Mouse (Mus musculus): ENCODE measurements around the gene Ccdc171. TPM values are rescaled to one million over a fixed set of nuclear protein-coding genes. Genes with fewer than 3 reads are reported as not detected.

Gene Ccdc171
- polyA plus RNA-seq, 1 experiment from 2014 or later: 2.8 TPM

DNA sequence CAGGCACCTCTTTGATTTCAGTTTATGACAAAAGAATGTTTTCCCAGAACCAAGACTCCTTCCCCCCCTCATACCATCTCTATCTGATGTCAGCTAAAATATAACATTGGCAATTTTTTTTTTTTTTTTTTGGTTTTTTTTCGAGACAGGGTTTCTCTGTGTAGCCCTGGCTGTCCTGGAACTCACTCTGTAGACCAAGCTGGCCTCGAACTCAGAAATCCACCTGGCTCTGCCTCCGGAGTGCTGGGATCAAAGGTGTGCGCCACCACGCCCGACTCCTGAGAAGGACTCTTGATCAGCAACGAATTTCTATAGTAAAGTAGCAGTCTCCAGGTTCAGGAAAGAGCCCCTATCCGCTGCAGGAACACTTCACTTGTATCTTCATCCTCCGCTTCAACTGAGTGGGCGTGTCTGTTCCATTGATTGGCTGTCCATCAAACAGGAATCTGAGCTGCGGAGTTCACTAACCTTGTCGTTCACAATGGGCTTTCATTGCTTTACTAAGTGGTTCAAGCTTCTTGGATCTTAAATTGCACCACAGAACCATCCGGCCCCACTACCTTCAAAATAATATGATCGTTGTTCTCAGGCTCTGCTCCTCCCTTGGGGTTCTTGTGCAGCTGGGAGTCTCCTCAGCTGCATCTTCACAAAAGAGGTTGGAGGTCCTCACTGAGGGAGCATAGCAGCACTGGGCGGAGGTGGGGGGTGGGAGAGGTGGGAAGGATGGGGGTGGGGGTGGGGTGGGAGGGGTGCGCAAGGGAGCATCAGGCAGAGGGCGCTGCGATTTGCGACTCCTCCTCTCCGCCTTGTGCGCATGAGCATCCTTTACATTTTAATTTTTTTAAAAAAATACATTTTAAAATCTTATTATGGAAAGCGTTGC lies 24.9 kb upstream of the Ccdc171 start:
- no peak overlapping the region for H3K27ac ChIP-seq (ENCODE audit: low read depth)
- no peaks in the 10 kb centered on the region for H3K27me3 ChIP-seq (replicated peaks; ENCODE audit: control insufficient read depth, insufficient read depth, low read length)
- WGBS: 9% methylated on average over 22 of the region's 22 CpGs
- no peaks in the 10 kb centered on the region for H3K9me3 ChIP-seq (ENCODE audit: control insufficient read depth, low read length)
- H3K4me3 ChIP-seq (ENCODE audit: low read depth, low read length): peak overlapping the region; percentile 24
- H3K4me1 ChIP-seq (replicated peaks; ENCODE audit: control insufficient read depth, insufficient read depth, low read length): 0 out of 2 replicates have a peak, but pooled peaks cover 5% of the 10 kb centered on the region
- H3K9ac ChIP-seq (ENCODE audit: low read length): no peak overlapping the region
- H3K36me3 ChIP-seq (ENCODE audit: control insufficient read depth, insufficient read depth, low read length): no peaks in the 10 kb centered on the region
- ATAC-seq (replicated peaks; ENCODE audit: low FRiP score, low TSS enrichment, low read depth): 0 out of 2 replicates have a peak, but pooled peaks have one; percentile 36
- peak overlapping the region; percentile 49 for H3K4me2 ChIP-seq (ENCODE audit: low read length)
- peak; percentile 58 for DNase-seq (ENCODE audit: low spot score)

DNA sequence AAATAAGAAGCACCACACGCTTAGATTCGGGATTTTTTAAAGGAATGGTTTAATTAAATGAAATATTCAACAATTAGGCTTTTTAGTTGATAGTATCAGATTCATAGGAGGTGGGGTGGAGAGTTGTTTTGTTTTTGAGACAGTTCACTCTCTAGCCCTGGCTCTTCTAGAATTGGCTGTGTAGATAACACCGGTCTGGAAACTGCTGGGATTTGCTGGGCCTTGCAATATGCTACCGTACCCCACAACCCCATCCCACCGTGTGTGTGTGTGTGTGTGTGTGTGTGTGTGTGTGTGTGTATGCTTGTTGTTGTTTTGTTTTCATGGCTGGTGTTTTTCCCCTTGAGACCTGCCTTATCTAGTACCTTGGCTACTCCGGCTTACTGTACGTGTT lies 24.3 kb upstream of the Ccdc171 start:
- H3K4me1 ChIP-seq (replicated peaks; ENCODE audit: control insufficient read depth, insufficient read depth, low read length): 0 out of 2 replicates have a peak, but pooled peaks cover 5% of the 10 kb centered on the region
- H3K27ac ChIP-seq (ENCODE audit: low read depth): no peak overlapping the region
- no peaks in the 10 kb centered on the region for H3K36me3 ChIP-seq (ENCODE audit: control insufficient read depth, insufficient read depth, low read length)
- H3K4me3 ChIP-seq (ENCODE audit: low read depth, low read length): peak overlapping the region; percentile 24; the same call in 1 of the 2 replicates
- peak overlapping the region; percentile 49 for H3K4me2 ChIP-seq (ENCODE audit: low read length)
- no peaks in the 10 kb centered on the region for H3K9me3 ChIP-seq (ENCODE audit: control insufficient read depth, low read length)
- WGBS: 42% methylated on average over 7 of the region's 7 CpGs
- ATAC-seq (replicated peaks; ENCODE audit: low FRiP score, low TSS enrichment, low read depth) (no peak), DNase-seq (ENCODE audit: low spot score) (no peak)
- no peaks in the 10 kb centered on the region for H3K27me3 ChIP-seq (replicated peaks; ENCODE audit: control insufficient read depth, insufficient read depth, low read length)
- no peak overlapping the region for H3K9ac ChIP-seq (ENCODE audit: low read length)

DNA sequence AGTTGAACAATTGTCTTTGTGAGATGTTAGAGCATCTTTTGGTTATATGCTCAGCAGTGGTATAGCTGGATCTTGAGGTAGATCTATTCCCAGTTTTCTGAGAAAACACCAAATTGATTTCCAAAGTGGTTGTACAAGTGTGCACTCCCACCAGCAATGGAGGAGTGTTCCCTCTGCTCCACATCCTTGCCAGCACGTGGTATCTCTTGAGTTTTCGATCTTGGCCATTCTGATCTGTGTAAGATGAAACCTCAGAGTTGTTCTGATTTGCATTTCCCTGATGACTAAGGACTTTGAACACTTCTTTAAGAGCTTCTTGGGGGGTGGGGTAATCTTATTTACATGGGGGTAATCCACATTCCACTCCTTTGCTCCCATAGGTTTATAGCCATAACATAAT lies 15.7 kb upstream of the Ccdc171 start:
- ATAC-seq (replicated peaks; ENCODE audit: low FRiP score, low TSS enrichment, low read depth): no peak
- H3K9me3 ChIP-seq (ENCODE audit: control insufficient read depth, low read length): no peaks in the 10 kb centered on the region
- H3K4me1 ChIP-seq (replicated peaks; ENCODE audit: control insufficient read depth, insufficient read depth, low read length): no peaks in the 10 kb centered on the region
- H3K4me3 ChIP-seq (ENCODE audit: low read depth, low read length): no peak overlapping the region
- no peak overlapping the region for H3K4me2 ChIP-seq (ENCODE audit: low read length)
- no peaks in the 10 kb centered on the region for H3K27me3 ChIP-seq (replicated peaks; ENCODE audit: control insufficient read depth, insufficient read depth, low read length)
- WGBS: 51% methylated on average over 2 of the region's 2 CpGs
- H3K27ac ChIP-seq (ENCODE audit: low read depth): no peak overlapping the region
- H3K36me3 ChIP-seq (ENCODE audit: control insufficient read depth, insufficient read depth, low read length): no peaks in the 10 kb centered on the region
- H3K9ac ChIP-seq (ENCODE audit: low read length): no peak overlapping the region
- no peak for DNase-seq (ENCODE audit: low spot score)

DNA sequence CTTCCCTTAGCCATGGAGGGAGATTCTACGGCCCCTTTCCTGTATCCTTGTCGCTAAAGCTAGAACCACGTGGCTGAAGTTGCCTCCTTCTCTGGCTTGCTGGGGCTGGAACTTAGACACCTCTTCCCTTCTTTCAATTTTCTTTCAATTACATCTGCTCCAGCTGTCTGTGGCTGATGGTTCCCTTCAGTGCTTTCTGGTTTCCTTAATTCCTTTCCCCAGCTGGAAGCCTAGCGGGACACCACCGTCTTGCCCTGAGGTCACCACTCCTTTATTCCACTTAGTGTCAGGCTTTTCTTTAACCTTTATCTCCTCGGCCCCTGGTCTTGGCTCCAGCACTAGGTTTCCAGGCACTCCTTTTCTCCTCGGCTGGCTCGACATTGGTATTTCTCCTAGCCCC lies 14.3 kb upstream of the Ccdc171 start:
- Histone ChIP-seq H3K27ac (ENCODE audit: low read depth) (no peak overlapping the region), H3K36me3 (ENCODE audit: control insufficient read depth, insufficient read depth, low read length) (no peaks in the 10 kb centered on the region), H3K9me3 (ENCODE audit: control insufficient read depth, low read length) (no peaks in the 10 kb centered on the region), H3K4me1 (replicated peaks; ENCODE audit: control insufficient read depth, insufficient read depth, low read length) (no peaks in the 10 kb centered on the region), H3K27me3 (replicated peaks; ENCODE audit: control insufficient read depth, insufficient read depth, low read length) (no peaks in the 10 kb centered on the region), H3K4me3 (ENCODE audit: low read depth, low read length) (no peak overlapping the region), H3K9ac (ENCODE audit: low read length) (no peak overlapping the region), H3K4me2 (ENCODE audit: low read length) (no peak overlapping the region)
- no peak for DNase-seq (ENCODE audit: low spot score)
- ATAC-seq (replicated peaks; ENCODE audit: low FRiP score, low TSS enrichment, low read depth): no peak
- 71% methylated on average over 8 of the region's 8 CpGs for WGBS

DNA sequence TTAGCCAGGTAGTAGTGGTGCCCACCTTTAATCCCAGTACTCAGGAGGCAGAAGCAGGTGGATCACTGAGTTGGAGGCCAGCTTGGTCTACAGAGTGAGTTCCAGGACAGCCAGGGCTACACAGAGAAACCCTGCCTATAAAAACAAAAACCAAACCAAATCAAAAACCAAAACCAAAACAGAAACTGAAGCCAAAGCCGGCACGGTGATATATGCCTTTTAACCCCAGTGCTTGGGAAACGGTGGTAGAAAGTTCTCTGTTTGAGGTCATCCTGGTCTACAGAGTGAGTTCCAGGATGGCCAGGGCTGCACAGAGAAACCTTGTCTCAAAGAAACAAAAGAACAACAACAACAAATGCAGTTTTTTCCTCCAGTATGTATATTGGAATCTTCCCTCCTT lies 13.1 kb upstream of the Ccdc171 start:
- Histone ChIP-seq H3K4me1 (replicated peaks; ENCODE audit: control insufficient read depth, insufficient read depth, low read length) (no peaks in the 10 kb centered on the region), H3K9me3 (ENCODE audit: control insufficient read depth, low read length) (no peaks in the 10 kb centered on the region), H3K9ac (ENCODE audit: low read length) (no peak overlapping the region), H3K27ac (ENCODE audit: low read depth) (no peak overlapping the region), H3K4me2 (ENCODE audit: low read length) (no peak overlapping the region), H3K27me3 (replicated peaks; ENCODE audit: control insufficient read depth, insufficient read depth, low read length) (no peaks in the 10 kb centered on the region), H3K4me3 (ENCODE audit: low read depth, low read length) (no peak overlapping the region), H3K36me3 (ENCODE audit: control insufficient read depth, insufficient read depth, low read length) (no peaks in the 10 kb centered on the region)
- ATAC-seq (replicated peaks; ENCODE audit: low FRiP score, low TSS enrichment, low read depth) (no peak), DNase-seq (ENCODE audit: low spot score) (no peak)
- 81% methylated on average over 3 of the region's 3 CpGs for WGBS

DNA sequence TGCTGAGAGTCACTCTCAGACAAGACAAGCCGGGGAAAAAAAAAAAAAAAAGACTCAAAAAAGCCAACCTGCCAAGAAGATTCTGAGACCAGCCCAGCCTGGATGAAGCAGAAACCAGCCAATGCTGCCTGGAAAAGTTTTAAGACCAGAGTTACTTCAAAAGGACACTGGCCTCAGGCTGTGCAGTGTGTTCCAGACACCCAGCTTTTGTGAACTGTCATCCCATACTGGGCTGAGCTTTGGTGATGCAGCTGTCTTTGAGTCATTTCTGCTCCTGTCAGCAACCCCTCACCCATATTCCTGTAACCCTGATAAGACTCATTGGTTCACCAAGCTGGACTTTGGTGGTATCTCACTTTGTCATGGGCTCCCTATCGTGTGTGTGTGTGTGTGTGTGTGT lies 12.7 kb upstream of the Ccdc171 start:
- Histone ChIP-seq H3K9ac (ENCODE audit: low read length) (no peak overlapping the region), H3K4me1 (replicated peaks; ENCODE audit: control insufficient read depth, insufficient read depth, low read length) (no peaks in the 10 kb centered on the region), H3K27ac (ENCODE audit: low read depth) (no peak overlapping the region), H3K4me2 (ENCODE audit: low read length) (no peak overlapping the region), H3K36me3 (ENCODE audit: control insufficient read depth, insufficient read depth, low read length) (no peaks in the 10 kb centered on the region), H3K4me3 (ENCODE audit: low read depth, low read length) (no peak overlapping the region), H3K27me3 (replicated peaks; ENCODE audit: control insufficient read depth, insufficient read depth, low read length) (no peaks in the 10 kb centered on the region), H3K9me3 (ENCODE audit: control insufficient read depth, low read length) (no peaks in the 10 kb centered on the region)
- no peak for ATAC-seq (replicated peaks; ENCODE audit: low FRiP score, low TSS enrichment, low read depth)
- DNase-seq (ENCODE audit: low spot score): no peak
- WGBS: 63% methylated on average over 2 of the region's 2 CpGs

DNA sequence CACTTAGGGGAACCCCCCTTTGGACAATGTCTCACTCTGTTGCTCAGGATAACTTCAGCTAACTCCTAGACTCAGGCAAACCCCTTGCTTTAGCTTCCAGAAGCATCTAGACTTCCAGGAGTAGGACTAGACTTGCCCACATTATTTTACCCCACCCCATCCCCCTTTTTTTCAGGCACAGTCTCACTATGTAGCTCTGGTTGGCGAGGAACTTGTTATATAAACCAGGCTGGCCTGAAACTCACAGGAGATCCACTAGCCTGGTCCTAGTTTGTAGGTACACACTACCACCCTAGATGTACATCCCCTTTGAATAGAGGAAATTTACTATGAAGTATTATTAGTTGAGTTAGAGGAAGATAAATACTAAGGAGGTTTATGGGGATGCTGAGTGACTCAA lies 11.2 kb upstream of the Ccdc171 start:
- no peak for ATAC-seq (replicated peaks; ENCODE audit: low FRiP score, low TSS enrichment, low read depth)
- WGBS: 84% methylated on average over 1 of the region's 1 CpGs
- H3K36me3 ChIP-seq (ENCODE audit: control insufficient read depth, insufficient read depth, low read length): no peaks in the 10 kb centered on the region
- H3K4me1 ChIP-seq (replicated peaks; ENCODE audit: control insufficient read depth, insufficient read depth, low read length): no peaks in the 10 kb centered on the region
- DNase-seq (ENCODE audit: low spot score): no peak
- H3K4me3 ChIP-seq (ENCODE audit: low read depth, low read length): no peak overlapping the region
- no peaks in the 10 kb centered on the region for H3K27me3 ChIP-seq (replicated peaks; ENCODE audit: control insufficient read depth, insufficient read depth, low read length)
- no peak overlapping the region for H3K9ac ChIP-seq (ENCODE audit: low read length)
- H3K9me3 ChIP-seq (ENCODE audit: control insufficient read depth, low read length): no peaks in the 10 kb centered on the region
- H3K27ac ChIP-seq (ENCODE audit: low read depth): no peak overlapping the region
- H3K4me2 ChIP-seq (ENCODE audit: low read length): no peak overlapping the region

DNA sequence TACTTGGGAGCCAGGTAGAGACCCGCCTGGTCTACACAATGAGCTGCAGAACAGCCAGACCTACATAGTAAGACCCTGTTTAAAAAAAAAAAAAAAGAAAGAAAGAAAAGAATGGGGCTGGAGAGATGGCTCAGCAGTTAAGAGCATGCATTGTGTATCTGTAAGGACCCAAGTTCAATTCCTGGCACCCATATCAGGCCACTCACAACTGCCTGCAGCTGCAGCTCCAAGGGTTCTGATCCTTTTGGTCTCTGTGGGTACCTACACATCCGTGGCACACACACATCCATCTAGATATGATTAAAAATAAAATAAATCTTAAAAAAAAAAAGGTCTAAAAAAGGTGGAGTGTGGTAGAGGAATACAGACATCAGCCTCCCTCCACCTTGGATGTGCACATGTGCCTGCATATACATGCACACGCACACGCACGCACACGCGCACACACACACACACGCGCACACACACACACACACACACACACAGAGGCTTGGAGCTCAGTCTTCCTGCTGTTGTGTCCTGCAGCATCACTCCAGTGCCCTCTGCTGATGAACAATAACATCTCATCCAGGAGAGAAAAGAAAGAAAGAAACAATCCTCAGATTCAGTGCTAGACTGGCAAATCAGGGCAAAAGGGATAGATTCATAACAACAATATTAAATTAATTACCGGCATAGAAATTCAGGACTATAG lies 10.2 kb upstream of the Ccdc171 start:
- Histone ChIP-seq H3K4me1 (replicated peaks; ENCODE audit: control insufficient read depth, insufficient read depth, low read length) (no peaks in the 10 kb centered on the region), H3K9me3 (ENCODE audit: control insufficient read depth, low read length) (no peaks in the 10 kb centered on the region), H3K36me3 (ENCODE audit: control insufficient read depth, insufficient read depth, low read length) (no peaks in the 10 kb centered on the region), H3K27me3 (replicated peaks; ENCODE audit: control insufficient read depth, insufficient read depth, low read length) (no peaks in the 10 kb centered on the region), H3K9ac (ENCODE audit: low read length) (no peak overlapping the region), H3K27ac (ENCODE audit: low read depth) (no peak overlapping the region), H3K4me3 (ENCODE audit: low read depth, low read length) (no peak overlapping the region), H3K4me2 (ENCODE audit: low read length) (no peak overlapping the region)
- DNase-seq (ENCODE audit: low spot score) (no peak), ATAC-seq (replicated peaks; ENCODE audit: low FRiP score, low TSS enrichment, low read depth) (no peak)
- 90% methylated on average over 10 of the region's 10 CpGs for WGBS
